Mouse (Mus musculus) fat pad, adult 2 months (tissue): ENCODE measurements at regions not wholly inside any gene's neighbourhood (a gene's known extent, or its start where the extent isn't known, plus 50 kb on each side); places are given as distances from the start of the nearest gene placed in this dataset.

Experiments
- DNase-seq: peaks from one replicate; pipeline ENCODE4 v3.0.0-alpha.2; 2011; ENCODE audit warnings: low read depth, low spot score; ENCODE audit errors: extremely low read depth

DNA sequence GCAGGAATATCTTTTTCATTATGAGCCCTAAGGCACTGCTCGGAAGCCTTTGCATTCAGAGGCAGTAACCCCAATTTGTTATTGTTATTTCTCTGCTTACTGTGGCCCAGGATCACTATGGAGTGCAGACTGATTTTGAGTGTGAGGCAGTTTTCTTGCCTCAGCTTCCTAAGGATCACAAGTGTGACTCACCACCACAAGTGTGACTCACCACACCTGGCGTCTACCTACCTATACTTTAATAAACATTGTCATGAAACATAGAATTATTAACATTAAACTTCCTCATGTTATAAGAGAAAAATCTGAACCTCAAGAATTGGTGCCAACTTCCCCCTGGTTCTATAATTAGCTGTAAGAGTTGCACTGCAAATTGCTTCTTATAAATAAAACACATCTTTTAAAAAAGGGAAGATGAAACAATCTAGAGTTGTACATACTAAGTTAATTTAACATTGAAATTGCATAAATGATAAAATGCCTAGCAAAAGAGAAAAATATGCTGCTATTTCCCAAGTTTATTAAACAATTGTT, 52.4 kb upstream of the Cdkn2b start:
- no peak for DNase-seq

DNA sequence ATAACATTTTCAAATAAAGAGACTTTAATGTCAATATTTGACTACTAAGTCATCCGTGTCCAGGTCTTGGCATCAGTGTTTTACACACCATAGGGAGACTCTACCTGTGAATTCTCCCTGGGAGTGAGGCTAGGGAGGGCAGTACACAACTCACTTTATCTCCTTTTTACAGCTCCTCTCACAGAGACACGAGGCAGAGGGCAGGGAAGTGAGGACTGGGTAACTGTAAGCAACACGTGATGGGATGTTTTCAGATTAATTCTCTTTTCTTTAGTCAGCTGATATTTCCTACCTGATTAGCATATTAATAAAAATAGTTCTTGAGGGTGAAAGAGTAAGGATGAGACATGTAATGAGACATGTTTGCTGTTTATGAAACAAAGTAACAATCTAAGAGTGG, 51.8 kb upstream of the Cdkn2b start:
- DNase-seq = no peak

DNA sequence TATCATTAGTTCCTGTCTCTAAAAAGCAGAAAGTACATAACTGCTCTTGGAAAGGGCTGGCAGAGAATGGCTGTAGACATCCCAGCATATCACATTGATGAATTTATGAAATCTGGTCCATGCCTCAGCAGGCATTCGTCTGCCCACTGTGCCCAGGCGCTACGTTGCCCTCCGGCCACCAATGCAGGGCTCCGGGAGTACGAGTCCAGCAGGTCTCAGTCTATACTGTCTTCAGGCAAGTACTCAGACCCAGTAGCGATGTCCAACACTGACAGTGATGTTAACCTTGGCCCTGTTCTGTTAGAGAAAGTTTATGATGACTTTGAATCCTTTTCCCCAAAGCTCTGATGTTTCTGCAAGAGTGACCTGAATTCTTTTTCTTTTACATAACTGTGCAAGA, 50.5 kb upstream of the Cdkn2b start:
- no peak for DNase-seq
